Mouse (Mus musculus): Measurements from ENCODE around the gene Hrh2.
A peak's percentile ranks its signal among the peaks of the same experiment; 100 is the strongest.

The Hrh2 gene

GRCm38 (mm10) chr13:54222921-54223769 lies 31.2 kb downstream of the Hrh2 start:
- DNase-seq, result peak; percentile 59

- DNase-seq, result peak; percentile 61 to 64
These were observed 36.1 kb downstream of the Hrh2 start for GRCm38 (mm10) chr13:54227916-54228483.

GRCm38 (mm10) chr13:54230081-54230480 lies 38.2 kb downstream of the Hrh2 start:
- no peak for DNase-seq

GRCm38 (mm10) chr13:54231868-54232267 lies 39.9 kb downstream of the Hrh2 start:
- DNase-seq, result no peak

GRCm38 (mm10) chr13:54237512-54237911 lies 45.6 kb downstream of the Hrh2 start:
- no peak for DNase-seq

GRCm38 (mm10) chr13:54238585-54239323 lies 46.8 kb downstream of the Hrh2 start:
- DNase-seq, result no peak

GRCm38 (mm10) chr13:54242380-54242779 lies 50.5 kb downstream of the Hrh2 start:
- peak; percentile 77 to 81 for DNase-seq

- no peak for DNase-seq
These were observed 53.3 kb downstream of the Hrh2 start for GRCm38 (mm10) chr13:54245204-54245603.

GRCm38 (mm10) chr13:54247545-54247944 lies 55.6 kb downstream of the Hrh2 start:
- DNase-seq, result peak; percentile 87 to 89

GRCm38 (mm10) chr13:54248436-54248995 lies 56.6 kb downstream of the Hrh2 start:
- DNase-seq, result no peak

GRCm38 (mm10) chr13:54249007-54249406 lies 57.1 kb downstream of the Hrh2 start:
- no peak for DNase-seq

GRCm38 (mm10) chr13:54250346-54250745 lies 58.4 kb downstream of the Hrh2 start:
- no peak for DNase-seq

- DNase-seq, result no peak
These were observed 59.8 kb downstream of the Hrh2 start for GRCm38 (mm10) chr13:54251541-54252225.

GRCm38 (mm10) chr13:54257580-54258223 lies 65.8 kb downstream of the Hrh2 start:
- no peak for DNase-seq

- DNase-seq, result no peak
These were observed 66.4 kb downstream of the Hrh2 start for GRCm38 (mm10) chr13:54258231-54258743.

GRCm38 (mm10) chr13:54260318-54260717 lies 68.4 kb downstream of the Hrh2 start:
- DNase-seq, result no peak

GRCm38 (mm10) chr13:54262741-54263510 lies 71.0 kb downstream of the Hrh2 start:
- DNase-seq, result no peak

GRCm38 (mm10) chr13:54263641-54264040 lies 71.7 kb downstream of the Hrh2 start:
- DNase-seq, result no peak

GRCm38 (mm10) chr13:54266472-54266871 lies 74.5 kb downstream of the Hrh2 start:
- no peak for DNase-seq

GRCm38 (mm10) chr13:54269087-54269486 lies 77.2 kb downstream of the Hrh2 start:
- no peak for DNase-seq

- DNase-seq, result no peak
These were observed 77.7 kb downstream of the Hrh2 start for GRCm38 (mm10) chr13:54269628-54270027.

All from B cell, adult 2 months (primary cell).